Mouse (Mus musculus) liver, adult 2 months (tissue): ENCODE results near the gene Tmprss3.

Experiments used
- CTCF ChIP-seq: fragments of 200-500 bp; IDR thresholded peaks from 2 replicates; pipeline ENCODE4 v1.5.1; 2011; ENCODE audit warnings: low read depth, low read length, control low read depth
- POLR2A ChIP-seq: fragments of 200-500 bp; IDR thresholded peaks from 2 replicates; pipeline ENCODE4 v1.6.1; 2011; ENCODE audit warnings: low read length, control low read depth; ENCODE audit not compliant: insufficient read depth; ENCODE audit errors: extremely low read depth

- no peak for TF ChIP-seq CTCF
- TF ChIP-seq POLR2A = no peak
Measured at GRCm38 (mm10) chr17:31210299-31210698, 11.5 kb upstream of the Tmprss3 start.
